Mouse (Mus musculus) liver, adult 2 months (tissue): ENCODE data around the gene Gpr84. TPM values are rescaled to one million over a fixed set of nuclear protein-coding genes. Genes with fewer than 3 reads are reported as not detected.

Experiments used
- DNase-seq: peaks from one replicate; pipeline ENCODE4 v3.0.0-alpha.2; 2011; ENCODE audit warnings: low read depth, low spot score; ENCODE audit errors: extremely low read depth
- H3K27ac ChIP-seq: fragments of 200-500 bp; replicated peaks from 2 replicates; pipeline ENCODE4 v1.5.1; 2012; ENCODE audit warnings: low read depth, mild to moderate bottlenecking, control low read depth, inconsistent platforms, low read length; ENCODE audit not compliant: insufficient read depth
- H3K27me3 ChIP-seq: fragments of 200-500 bp; 2 replicates; pipeline ENCODE4 v1.6.1; 2012; ENCODE audit warnings: mild to moderate bottlenecking, moderate library complexity, low read length, inconsistent platforms; ENCODE audit not compliant: control insufficient read depth, insufficient read depth
- H3K36me3 ChIP-seq: fragments of 200-500 bp; 2 replicates; pipeline ENCODE4 v1.6.1; 2012; ENCODE audit warnings: low read length, inconsistent platforms; ENCODE audit not compliant: control insufficient read depth, insufficient read depth
- H3K4me1 ChIP-seq: fragments of 200-500 bp; 2 replicates; pipeline ENCODE4 v1.6.1; 2011; ENCODE audit warnings: low read length; ENCODE audit not compliant: control insufficient read depth, insufficient read depth
- H3K4me3 ChIP-seq: fragments of 200-500 bp; 2 replicates; pipeline ENCODE4 v1.5.1; 2011; ENCODE audit warnings: low read depth, mild to moderate bottlenecking, control low read depth, low read length, moderate library complexity; ENCODE audit not compliant: insufficient read depth
- H3K79me2 ChIP-seq: fragments of 200-500 bp; 2 replicates; pipeline ENCODE4 v1.6.1; 2012; ENCODE audit warnings: inconsistent platforms, mild to moderate bottlenecking, low read length, moderate library complexity; ENCODE audit not compliant: control insufficient read depth, insufficient read depth
- H3K9ac ChIP-seq: fragments of 200-500 bp; 2 replicates; pipeline ENCODE4 v1.6.1; 2012; ENCODE audit warnings: low read depth, mild to moderate bottlenecking, control low read depth, inconsistent platforms, low read length
- CTCF ChIP-seq: fragments of 200-500 bp; IDR thresholded peaks from 2 replicates; pipeline ENCODE4 v1.5.1; 2011; ENCODE audit warnings: low read depth, low read length, control low read depth
- POLR2A ChIP-seq: fragments of 200-500 bp; IDR thresholded peaks from 2 replicates; pipeline ENCODE4 v1.6.1; 2011; ENCODE audit warnings: low read length, control low read depth; ENCODE audit not compliant: insufficient read depth; ENCODE audit errors: extremely low read depth
- WGBS: fragments of 180-500 bp; shearing (Covaris S2); methylation state at CpG from one replicate; pipeline ENCODE4 v1.1.7; 2018; 5-methylcytosine and 5-hydroxymethylcytosine counted together
- polyA plus RNA-seq: library from polyadenylated mRNA; depleted of rRNA; stranded (reverse); fragments of >200 nt; gene quantifications from 2 replicates; pipeline ENCODE4 v1.2.3, GENCODE M21; 2012
- total RNA-seq: library from RNA; depleted of rRNA; stranded (reverse); fragments of >200 nt; gene quantifications from 2 replicates; pipeline ENCODE4 v1.2.3, GENCODE M21; 2014

Gpr84 gene
- total and polyA plus RNA-seq, 2 experiments, result 0.09 to 0.12 TPM

DNA sequence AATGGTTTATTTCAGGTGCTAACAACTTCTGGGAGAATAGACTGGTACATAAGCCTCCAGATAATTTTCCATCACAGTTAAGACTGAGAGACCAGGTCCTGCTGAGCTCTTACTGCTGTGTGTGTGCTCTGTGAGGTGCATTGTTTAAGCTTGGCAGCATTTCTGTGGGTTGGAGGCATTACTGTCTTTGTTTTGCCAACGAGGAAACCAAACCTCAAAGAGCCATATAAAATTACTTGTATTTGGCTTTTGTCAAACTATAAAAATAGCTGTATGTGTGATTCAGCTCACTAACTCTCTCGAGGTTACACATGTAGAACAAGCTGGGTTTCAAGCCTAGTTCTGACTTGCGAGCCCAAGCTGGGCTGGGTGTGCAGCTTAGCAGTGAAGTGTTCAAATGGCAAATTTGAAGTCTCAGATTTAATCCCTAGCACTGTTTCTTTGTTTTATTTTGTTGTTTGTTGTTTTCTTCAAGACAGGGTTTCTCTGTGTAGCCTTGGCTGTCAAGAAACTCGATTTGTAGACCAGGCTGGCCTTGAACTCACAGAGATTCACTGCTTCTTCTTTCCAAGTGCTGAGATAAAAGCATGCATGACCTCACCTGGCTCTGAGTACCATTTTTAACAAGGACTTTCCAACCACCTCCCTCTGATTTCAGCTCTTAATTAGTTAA lies 17.6 kb downstream of the Gpr84 start:
- Histone ChIP-seq H3K79me2 (peaks cover 3% of the 10 kb centered on the region; the same call in 1 of the 2 replicates), H3K27ac (no peak overlapping the region), H3K9ac (no peak overlapping the region), H3K36me3 (peaks cover 61% of the 10 kb centered on the region), H3K27me3 (no peaks in the 10 kb centered on the region), H3K4me3 (no peak overlapping the region), H3K4me1 (no peaks in the 10 kb centered on the region; the same call in 1 of the 2 replicates)
- TF ChIP-seq POLR2A (no peak), CTCF (no peak)
- WGBS, result 96% methylated on average over 4 of the region's 4 CpGs
- DNase-seq, result no peak

DNA sequence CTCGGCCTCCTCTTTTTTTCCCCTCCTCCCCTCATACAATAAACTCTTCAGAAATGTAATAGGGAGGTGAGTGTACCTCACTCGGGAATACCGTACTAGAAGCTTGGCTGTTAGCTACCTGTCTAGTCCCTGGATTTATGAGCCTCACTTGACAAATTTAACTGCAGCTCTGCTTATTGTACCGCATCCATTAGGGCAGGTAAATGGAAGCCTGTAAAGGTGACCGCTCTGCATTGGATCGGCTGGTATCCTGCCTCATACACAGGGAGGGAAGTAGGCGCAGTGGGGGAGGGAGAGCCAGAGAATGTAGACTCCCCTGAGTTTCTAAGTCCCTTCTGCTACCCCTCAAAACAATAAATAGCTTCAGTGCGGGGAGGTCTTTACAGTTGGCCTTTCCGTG lies 19.6 kb downstream of the Gpr84 start:
- H3K9ac ChIP-seq, result no peak overlapping the region
- H3K4me3 ChIP-seq, result no peak overlapping the region
- H3K27me3 ChIP-seq, result no peaks in the 10 kb centered on the region
- 92% methylated on average over 9 of the region's 9 CpGs for WGBS
- peaks cover 5% of the 10 kb centered on the region; the same call in 1 of the 2 replicates for H3K79me2 ChIP-seq
- no peak for TF ChIP-seq CTCF
- no peak for TF ChIP-seq POLR2A
- H3K36me3 ChIP-seq, result peaks cover 43% of the 10 kb centered on the region
- no peak overlapping the region for H3K27ac ChIP-seq
- H3K4me1 ChIP-seq, result peaks cover 3% of the 10 kb centered on the region
- no peak for DNase-seq

DNA sequence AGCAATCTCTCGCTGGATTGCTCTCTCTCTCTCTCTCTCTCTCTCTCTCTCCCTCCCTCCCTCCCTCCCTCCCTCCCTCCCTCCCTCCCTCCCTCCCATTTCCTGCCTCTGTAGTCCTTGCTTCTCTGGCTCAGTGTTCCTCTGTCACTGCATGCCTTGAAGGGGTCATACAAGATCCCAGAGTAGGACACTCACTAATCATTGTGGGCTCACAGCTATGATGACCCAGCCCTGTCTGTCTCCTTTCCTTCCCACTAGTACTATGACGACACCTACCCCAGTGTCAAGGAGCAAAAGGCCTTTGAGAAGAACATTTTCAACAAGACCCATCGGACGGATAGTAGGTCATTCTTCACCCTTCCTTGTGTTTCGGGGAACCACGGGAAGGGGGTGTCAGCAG lies 20.0 kb downstream of the Gpr84 start:
- H3K27ac ChIP-seq, result no peak overlapping the region
- peaks cover 5% of the 10 kb centered on the region; the same call in 1 of the 2 replicates for H3K79me2 ChIP-seq
- 74% methylated on average over 6 of the region's 6 CpGs for WGBS
- peaks cover 43% of the 10 kb centered on the region for H3K36me3 ChIP-seq
- no peak overlapping the region for H3K4me3 ChIP-seq
- no peaks in the 10 kb centered on the region for H3K27me3 ChIP-seq
- peaks cover 6% of the 10 kb centered on the region for H3K4me1 ChIP-seq
- no peak for DNase-seq
- TF ChIP-seq CTCF, result no peak
- TF ChIP-seq POLR2A, result no peak
- no peak overlapping the region for H3K9ac ChIP-seq

DNA sequence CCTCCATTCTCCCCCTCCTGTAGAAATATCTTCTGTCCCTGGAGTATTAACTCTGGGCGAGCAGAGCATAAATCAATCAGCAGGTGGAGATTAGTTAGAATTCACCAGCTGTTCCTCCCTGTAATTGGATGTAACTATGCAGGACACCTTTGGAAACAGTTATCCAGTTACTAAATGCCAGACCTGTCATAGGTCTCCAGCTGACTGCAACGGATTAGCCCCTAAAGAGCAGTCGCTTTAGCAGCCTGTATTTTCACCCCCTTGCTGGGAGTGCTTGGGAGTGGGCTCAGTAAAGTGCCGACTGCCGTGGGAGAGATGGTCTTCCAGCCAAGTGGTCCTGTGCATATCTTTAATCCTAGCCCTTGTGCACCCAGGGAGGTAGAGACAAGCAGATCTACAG lies 20.8 kb downstream of the Gpr84 start:
- Histone ChIP-seq H3K36me3 (peaks cover 40% of the 10 kb centered on the region), H3K27ac (no peak overlapping the region), H3K4me3 (no peak overlapping the region), H3K79me2 (peaks cover 8% of the 10 kb centered on the region; the same call in 1 of the 2 replicates), H3K27me3 (no peaks in the 10 kb centered on the region), H3K4me1 (peaks cover 14% of the 10 kb centered on the region), H3K9ac (no peak overlapping the region)
- 71% methylated on average over 5 of the region's 5 CpGs for WGBS
- no peak for DNase-seq
- no peak for TF ChIP-seq POLR2A
- TF ChIP-seq CTCF, result no peak

DNA sequence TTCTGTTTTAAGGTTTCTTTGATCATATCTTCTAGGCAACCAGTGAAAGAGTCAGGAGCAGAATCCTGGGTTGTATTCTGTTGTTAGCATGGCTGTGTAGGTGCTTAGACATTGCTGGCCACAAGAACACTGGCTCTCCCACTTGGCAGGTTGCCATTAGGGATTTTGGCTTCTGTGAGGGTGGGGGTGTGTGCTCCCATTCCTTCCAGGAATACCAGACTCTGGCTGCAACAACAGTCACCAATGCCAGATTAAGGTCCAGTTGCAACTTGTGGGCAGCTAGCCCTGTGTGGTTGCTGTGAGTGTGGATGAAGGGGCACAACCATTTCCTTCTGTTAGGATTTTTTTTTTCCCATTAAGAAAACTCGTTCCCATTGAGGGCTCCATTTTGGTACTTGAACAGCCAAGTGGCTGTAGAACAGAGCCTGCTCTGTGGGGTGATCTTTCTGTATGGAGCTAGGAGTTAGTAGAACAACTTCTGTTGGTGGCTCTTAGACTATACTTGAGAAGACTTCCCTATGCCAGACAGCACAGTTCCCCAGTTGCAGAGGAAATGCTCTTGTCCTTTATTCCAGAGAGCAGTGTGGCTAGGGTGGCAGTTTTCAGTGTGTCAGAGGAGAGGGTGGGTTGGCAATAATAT lies 24.5 kb downstream of the Gpr84 start:
- Histone ChIP-seq H3K27ac (peak overlapping the region; percentile 90), H3K4me3 (no peak overlapping the region), H3K79me2 (peaks cover 8% of the 10 kb centered on the region; the same call in 1 of the 2 replicates), H3K4me1 (peaks cover 21% of the 10 kb centered on the region), H3K36me3 (peaks cover 13% of the 10 kb centered on the region), H3K9ac (peak overlapping the region; percentile 29; the same call in 1 of the 2 replicates), H3K27me3 (no peaks in the 10 kb centered on the region)
- TF ChIP-seq CTCF, result no peak
- no peak for TF ChIP-seq POLR2A
- 5% methylated on average over 1 of the region's 1 CpGs for WGBS
- DNase-seq, result peak; percentile 96

DNA sequence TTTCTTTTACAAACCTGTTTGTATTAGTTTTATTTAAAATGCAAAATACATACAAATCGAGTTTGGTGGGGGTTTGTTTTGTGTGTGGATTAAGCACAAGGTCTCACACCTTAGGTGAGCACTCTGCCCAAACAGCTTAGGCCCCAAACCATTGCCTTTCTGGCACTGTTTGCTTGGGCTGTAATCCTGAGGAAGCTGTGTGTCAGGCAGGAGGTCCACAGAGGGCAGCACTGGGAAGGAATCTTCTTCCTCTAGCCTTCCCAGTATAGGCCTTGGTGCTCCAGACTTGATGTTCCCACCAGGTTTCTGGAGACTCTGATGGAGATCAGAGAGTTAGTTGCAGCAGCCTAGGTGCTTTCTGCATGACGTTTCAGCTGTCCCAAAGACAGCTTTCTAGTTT lies 25.8 kb downstream of the Gpr84 start:
- Histone ChIP-seq H3K4me1 (peaks cover 28% of the 10 kb centered on the region), H3K4me3 (no peak overlapping the region), H3K9ac (peak overlapping the region; percentile 21), H3K36me3 (peaks cover 5% of the 10 kb centered on the region; the same call in 1 of the 2 replicates), H3K79me2 (peaks cover 8% of the 10 kb centered on the region; the same call in 1 of the 2 replicates), H3K27me3 (no peaks in the 10 kb centered on the region), H3K27ac (peak overlapping the region; percentile 90)
- WGBS, result 17% methylated on average over 2 of the region's 2 CpGs
- TF ChIP-seq CTCF (peak; percentile 54; the same call in 1 of the 2 replicates), POLR2A (no peak)
- DNase-seq, result no peak
